Mouse (Mus musculus) liver, embryonic 14.5 days (tissue): ENCODE data around the gene Slc4a2. TPM values are rescaled to one million over a fixed set of nuclear protein-coding genes. Genes with fewer than 3 reads are reported as not detected.
A peak's percentile ranks its signal among the peaks of the same experiment; 100 is the strongest.

ENCODE experiments used
- ATAC-seq: fragments of 200-750 bp; cut with Nextera tagmentation; 2 replicates; pipeline ENCODE4 v1.8.0; 2017; ENCODE audit warnings: moderate number of reproducible peaks, mild to moderate bottlenecking, moderate library complexity; ENCODE audit not compliant: insufficient read depth
- DNase-seq, 3 experiments: peaks; one replicate each; pipeline ENCODE4 v3.0.0-alpha.2; 2012 to 2013; ENCODE audit warnings: low read depth in 3 of 3, low spot score in 3 of 3
- H3K27ac ChIP-seq: fragments of 300-500 bp; sonication (generic); 2 replicates; pipeline ENCODE4 v1.5.1; 2014; ENCODE audit warnings: moderate library complexity, mild to moderate bottlenecking, control low read depth, inconsistent platforms
- H3K27me3 ChIP-seq: fragments of 300-500 bp; sonication (generic); 2 replicates; pipeline ENCODE4 v1.6.1; 2014; ENCODE audit warnings: mild to moderate bottlenecking, low read length, moderate library complexity; ENCODE audit not compliant: control insufficient read depth, insufficient read depth
- H3K36me3 ChIP-seq: fragments of 300-500 bp; sonication (generic); replicated peaks from 2 replicates; pipeline ENCODE4 v1.6.1; 2014; ENCODE audit warnings: low read depth; ENCODE audit not compliant: control insufficient read depth, insufficient read depth
- H3K4me1 ChIP-seq, 2 experiments: fragments of 200-500 bp in 1 of 2; fragments of 300-500 bp in 1 of 2; sonication (generic) in 1 of 2; replicated peaks; 2 replicates each; pipeline ENCODE4 v1.6.1; 2012 to 2014; ENCODE audit warnings: antibody characterized with exemption in 1 of 2, inconsistent platforms in 1 of 2, low read length in 1 of 2; ENCODE audit not compliant: control insufficient read depth in 2 of 2, insufficient read depth in 2 of 2
- H3K4me2 ChIP-seq: fragments of 300-500 bp; sonication (generic); 2 replicates; pipeline ENCODE4 v1.6.1; 2014; ENCODE audit warnings: low read depth, mild to moderate bottlenecking, control low read depth, moderate library complexity
- H3K4me3 ChIP-seq, 2 experiments: fragments of 200-500 bp in 1 of 2; fragments of 300-500 bp in 1 of 2; sonication (generic) in 1 of 2; 2 replicates each; pipeline ENCODE4 v1.5.1; 2012 to 2014; ENCODE audit warnings: low read depth in 2 of 2, low read length in 2 of 2, mild to moderate bottlenecking in 2 of 2, control low read depth in 1 of 2, inconsistent platforms in 1 of 2, moderate library complexity in 1 of 2; ENCODE audit not compliant: insufficient read depth in 1 of 2
- H3K9ac ChIP-seq: fragments of 300-500 bp; sonication (generic); replicated peaks from 2 replicates; pipeline ENCODE4 v1.6.1; 2014; ENCODE audit warnings: mild to moderate bottlenecking, control low read depth, moderate library complexity
- H3K9me3 ChIP-seq: fragments of 300-500 bp; sonication (generic); 2 replicates; pipeline ENCODE4 v1.6.1; 2016; ENCODE audit warnings: low read length, mixed read lengths; ENCODE audit not compliant: control insufficient read depth
- CTCF ChIP-seq: IDR thresholded peaks from 2 replicates; pipeline ENCODE4 v1.5.1; 2016; ENCODE audit warnings: antibody characterized with exemption, low read depth, control low read depth
- EP300 ChIP-seq: IDR thresholded peaks from 2 replicates; pipeline ENCODE4 v1.6.1; 2016; ENCODE audit warnings: antibody characterized with exemption, low read depth
- WGBS: fragments of 180-500 bp; shearing (Covaris S2); extraction: QIAGEN DNeasy Blood & Tissue Kit; methylation state at CpG from one replicate; pipeline ENCODE4 v1.1.7; 2014; ENCODE audit not compliant: insufficient replicate concordance; 5-methylcytosine and 5-hydroxymethylcytosine counted together
- polyA plus RNA-seq, 2 experiments: library from polyadenylated mRNA; depleted of rRNA in 1 of 2; stranded (reverse) in 1 of 2; unstranded in 1 of 2; fragments of >200 nt; fragmentation: Nextera tagmentation in 1 of 2; extraction: Ambion mirVana in 1 of 2; gene quantifications; 2 replicates each; pipeline versions ENCODE4 v1.2.1 to v1.2.3; 2012 to 2014

Slc4a2 gene
- polyA plus RNA-seq, 2 experiments: 5.6 to 11.6 TPM

DNA sequence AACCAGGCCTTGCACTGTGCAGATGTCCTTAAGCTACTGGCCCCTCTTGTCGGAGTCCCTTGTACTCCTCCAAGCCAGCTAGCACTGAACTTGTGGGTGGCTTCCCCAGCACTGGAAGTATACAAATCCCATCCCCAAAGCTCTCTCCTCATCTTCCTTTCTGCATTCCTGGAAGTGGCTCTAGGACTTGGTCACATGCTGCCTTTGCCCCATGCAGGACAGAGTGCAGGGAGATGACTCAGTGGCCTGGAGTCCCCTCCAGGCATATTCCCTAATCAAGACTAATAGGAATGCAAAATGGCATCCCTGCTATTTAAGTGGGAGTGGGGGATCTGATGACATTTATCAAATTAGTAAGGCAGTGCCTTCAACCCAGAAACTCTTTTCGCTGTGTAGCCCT, 11.6 kb upstream of the Slc4a2 start:
- no peak for DNase-seq
- TF ChIP-seq CTCF (no peak), EP300 (no peak)
- H3K27me3 ChIP-seq: no peaks in the 10 kb centered on the region
- H3K27ac ChIP-seq: no peak overlapping the region
- 64% methylated on average over 2 of the region's 2 CpGs for WGBS
- H3K4me3 ChIP-seq: no peak overlapping the region
- no peaks in the 10 kb centered on the region for H3K36me3 ChIP-seq
- H3K4me1 ChIP-seq: peaks cover 0 to 3% of the 10 kb centered on the region in 2 experiments; a peak in 1 of 4 replicates
- H3K4me2 ChIP-seq: no peak overlapping the region
- H3K9ac ChIP-seq: no peak overlapping the region
- H3K9me3 ChIP-seq: no peaks in the 10 kb centered on the region
- ATAC-seq: no peak

DNA sequence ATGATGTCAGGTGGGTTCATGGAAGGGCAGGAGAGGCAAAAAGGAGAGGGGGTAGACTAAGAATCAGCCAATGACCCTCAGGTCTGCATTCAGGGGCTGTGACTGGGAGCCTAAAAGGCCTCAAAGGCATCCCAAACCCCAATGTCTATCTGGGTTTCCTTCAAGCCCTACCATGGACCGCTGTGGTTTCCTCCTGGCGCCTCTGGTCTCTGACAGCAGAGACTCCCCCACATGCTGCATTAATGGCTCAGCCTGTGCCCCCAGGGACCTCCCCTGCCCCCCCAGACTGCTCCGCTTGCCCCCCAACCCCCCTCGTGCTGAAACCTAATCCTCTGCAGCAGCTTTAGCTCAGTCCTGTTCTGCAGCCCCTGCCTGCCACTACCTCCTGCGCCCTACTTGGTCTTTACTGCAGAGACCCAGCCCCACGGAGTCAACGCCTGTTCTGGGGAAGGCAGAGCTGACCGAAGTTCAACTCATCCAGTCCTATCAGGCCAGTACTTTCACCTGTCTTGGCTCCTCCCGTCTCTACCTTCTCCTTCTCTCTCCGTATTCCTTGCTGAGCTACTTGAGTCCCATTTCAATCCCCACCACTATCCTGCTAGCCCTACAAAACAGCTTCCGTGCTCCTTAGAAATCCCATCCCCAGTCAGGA, 10.5 kb upstream of the Slc4a2 start, which contains the start of gene Asic3:
Asic3 (plus strand) TSS at position 351 of the 652 bp plus-strand sequence.
- Histone ChIP-seq H3K4me1 (peaks cover 0 to 3% of the 10 kb centered on the region in 2 experiments; a peak in 1 of 4 replicates), H3K27ac (no peak within 1 kb of the TSS), H3K27me3 (no peaks in the 10 kb centered on the region), H3K4me2 (no peak within 1 kb of the TSS), H3K9me3 (no peaks in the 10 kb centered on the region), H3K4me3 (no peak within 1 kb of the TSS), H3K36me3 (no peaks in the 10 kb centered on the region), H3K9ac (no peak within 1 kb of the TSS)
- DNase-seq (no peak), ATAC-seq (no peak)
- TF ChIP-seq CTCF: no peak
- TF ChIP-seq EP300: no peak
- WGBS: 30% methylated on average over 11 of the region's 11 CpGs

DNA sequence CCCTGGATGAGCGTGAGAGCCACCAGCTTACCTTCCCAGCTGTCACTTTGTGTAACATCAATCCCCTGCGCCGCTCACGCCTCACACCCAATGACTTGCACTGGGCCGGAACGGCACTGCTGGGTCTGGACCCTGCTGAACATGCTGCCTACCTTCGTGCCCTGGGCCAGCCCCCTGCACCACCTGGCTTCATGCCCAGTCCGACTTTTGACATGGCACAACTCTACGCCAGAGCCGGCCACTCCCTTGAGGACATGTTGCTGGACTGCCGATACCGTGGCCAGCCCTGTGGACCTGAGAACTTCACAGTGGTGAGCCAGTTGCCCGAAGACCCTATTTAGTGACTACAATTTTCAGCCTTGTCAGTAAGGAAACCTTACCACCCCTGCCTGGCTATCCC, 9.7 kb upstream of the Slc4a2 start:
- Histone ChIP-seq H3K27ac (no peak overlapping the region), H3K9ac (no peak overlapping the region), H3K27me3 (no peaks in the 10 kb centered on the region), H3K4me1 (peaks cover 0 to 3% of the 10 kb centered on the region in 2 experiments; a peak in 1 of 4 replicates), H3K4me2 (no peak overlapping the region), H3K36me3 (no peaks in the 10 kb centered on the region), H3K9me3 (no peaks in the 10 kb centered on the region), H3K4me3 (no peak overlapping the region)
- WGBS: 69% methylated on average over 13 of the region's 13 CpGs
- ATAC-seq: no peak
- TF ChIP-seq CTCF: no peak
- TF ChIP-seq EP300: no peak
- DNase-seq: no peak

DNA sequence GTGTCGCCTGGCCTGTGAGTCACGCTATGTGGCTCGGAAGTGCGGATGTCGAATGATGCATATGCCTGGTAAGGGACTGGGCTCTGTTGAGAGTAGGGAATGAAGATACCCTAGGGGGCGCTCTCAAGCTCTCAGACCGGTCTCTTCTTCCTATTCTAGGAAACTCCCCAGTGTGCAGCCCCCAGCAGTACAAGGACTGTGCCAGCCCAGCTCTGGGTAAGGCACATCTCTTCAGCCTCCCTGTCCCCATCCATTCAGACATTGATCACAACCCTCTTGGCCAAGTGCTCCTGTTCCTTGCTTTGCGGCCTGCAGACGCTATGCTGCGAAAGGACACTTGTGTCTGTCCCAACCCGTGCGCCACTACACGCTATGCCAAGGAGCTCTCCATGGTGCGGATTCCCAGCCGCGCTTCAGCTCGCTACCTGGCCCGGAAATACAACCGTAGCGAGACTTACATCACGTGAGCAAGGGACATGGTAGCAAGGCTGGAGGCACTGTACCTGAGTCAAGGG, 7.4 kb upstream of the Slc4a2 start:
- Histone ChIP-seq H3K27me3 (no peaks in the 10 kb centered on the region), H3K9ac (no peak overlapping the region), H3K4me2 (no peak overlapping the region), H3K4me3 (no peak overlapping the region), H3K9me3 (no peaks in the 10 kb centered on the region), H3K36me3 (no peaks in the 10 kb centered on the region), H3K27ac (no peak overlapping the region), H3K4me1 (peaks cover 0 to 3% of the 10 kb centered on the region in 2 experiments; a peak in 1 of 4 replicates)
- peak; percentile 56; the same call in 1 of the 2 replicates for ATAC-seq
- TF ChIP-seq CTCF (peak; percentile 72), EP300 (no peak)
- 7% methylated on average over 21 of the region's 21 CpGs for WGBS
- DNase-seq: peak in 2 of 3 experiments; percentile 36 to 54

DNA sequence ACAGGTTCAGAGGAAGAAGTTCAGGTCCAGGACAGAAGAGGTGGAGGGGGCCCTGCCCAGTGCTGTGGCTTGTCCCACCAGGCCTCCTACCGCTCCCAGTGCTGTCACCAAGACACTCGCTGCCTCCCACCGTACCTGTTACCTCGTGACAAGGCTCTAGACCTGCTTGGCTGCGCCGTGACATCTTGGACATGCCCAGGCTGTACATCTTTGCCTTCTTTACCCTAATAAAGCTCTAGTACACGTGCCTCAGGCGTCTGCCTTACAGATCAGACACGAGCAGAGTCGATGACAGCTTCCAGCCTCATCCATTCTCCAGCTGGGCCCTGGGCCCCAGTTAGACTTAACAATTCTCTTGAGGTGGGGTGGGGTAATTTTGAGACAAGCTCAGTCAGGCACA, 6.0 kb upstream of the Slc4a2 start:
- Histone ChIP-seq H3K4me2 (no peak overlapping the region), H3K27me3 (no peaks in the 10 kb centered on the region), H3K27ac (no peak overlapping the region), H3K9ac (no peak overlapping the region), H3K4me1 (peaks cover 0 to 3% of the 10 kb centered on the region in 2 experiments; a peak in 1 of 4 replicates), H3K9me3 (no peaks in the 10 kb centered on the region), H3K4me3 (no peak overlapping the region), H3K36me3 (no peaks in the 10 kb centered on the region)
- ATAC-seq (no peak), DNase-seq (no peak)
- TF ChIP-seq EP300 (no peak), CTCF (no peak)
- WGBS: 73% methylated on average over 10 of the region's 10 CpGs
